Mouse (Mus musculus): ENCODE results near the gene Gucy2d. TPM values are rescaled to one million over a fixed set of nuclear protein-coding genes. Genes with fewer than 3 reads are reported as not detected.

Gene Gucy2d
- polyA plus RNA-seq (2015; fragmentation: Nextera tagmentation; extraction: Ambion mirVana): 0.09 TPM in 1 of 2 replicates, not detected in the other

- ATAC-seq (replicated peaks): no peak
- Histone ChIP-seq H3K27ac (no peak within 1 kb of the TSS), H3K4me1 (no peaks in the 10 kb centered on the region), H3K9me3 (no peaks in the 10 kb centered on the region), H3K4me2 (no peak within 1 kb of the TSS), H3K27me3 (replicated peaks) (no peaks in the 10 kb centered on the region), H3K9ac (no peak within 1 kb of the TSS), H3K4me3 (no peak within 1 kb of the TSS), H3K36me3 (replicated peaks) (no peaks in the 10 kb centered on the region)
- WGBS: 45% methylated on average over 10 of the region's 10 CpGs
Measured at GRCm38 (mm10) chr7:98439956-98440466, at the start of gene Gucy2d. Gene Gucy2d (plus strand): TSS chr7:98440416.

GRCm38 (mm10) chr7:98390486-98390885, 49.7 kb upstream of the Gucy2d start:
- H3K27ac ChIP-seq: no peak overlapping the region
- WGBS: 66% methylated on average over 2 of the region's 2 CpGs
- no peak overlapping the region for H3K4me3 ChIP-seq
- H3K9ac ChIP-seq: no peak overlapping the region
- no peak overlapping the region for H3K4me2 ChIP-seq
- no peaks in the 10 kb centered on the region for H3K36me3 ChIP-seq (replicated peaks)
- no peaks in the 10 kb centered on the region for H3K9me3 ChIP-seq
- H3K4me1 ChIP-seq: peaks cover 9% of the 10 kb centered on the region
- no peaks in the 10 kb centered on the region for H3K27me3 ChIP-seq (replicated peaks)
- no peak for ATAC-seq (replicated peaks)

- no peak for ATAC-seq (replicated peaks)
- Histone ChIP-seq H3K9me3 (no peaks in the 10 kb centered on the region), H3K4me2 (no peak overlapping the region), H3K27me3 (replicated peaks) (no peaks in the 10 kb centered on the region), H3K4me1 (peaks cover 9% of the 10 kb centered on the region), H3K4me3 (no peak overlapping the region), H3K36me3 (replicated peaks) (no peaks in the 10 kb centered on the region), H3K9ac (no peak overlapping the region), H3K27ac (no peak overlapping the region)
- 82% methylated on average over 7 of the region's 7 CpGs for WGBS
Measured at GRCm38 (mm10) chr7:98391351-98391936, 48.8 kb upstream of the Gucy2d start.

GRCm38 (mm10) chr7:98392466-98393201, 47.6 kb upstream of the Gucy2d start:
- Histone ChIP-seq H3K36me3 (replicated peaks) (no peaks in the 10 kb centered on the region), H3K4me3 (no peak overlapping the region), H3K9me3 (no peaks in the 10 kb centered on the region), H3K9ac (no peak overlapping the region), H3K4me2 (no peak overlapping the region), H3K4me1 (peaks cover 9% of the 10 kb centered on the region), H3K27me3 (replicated peaks) (no peaks in the 10 kb centered on the region), H3K27ac (no peak overlapping the region)
- 81% methylated on average over 8 of the region's 8 CpGs for WGBS
- ATAC-seq (replicated peaks): no peak

GRCm38 (mm10) chr7:98402582-98403574, 37.3 kb upstream of the Gucy2d start:
- WGBS: 49% methylated on average over 15 of the region's 15 CpGs
- no peaks in the 10 kb centered on the region for H3K36me3 ChIP-seq (replicated peaks)

GRCm38 (mm10) chr7:98403996-98404395, 36.2 kb upstream of the Gucy2d start:
- no peak overlapping the region for H3K9ac ChIP-seq
- no peaks in the 10 kb centered on the region for H3K9me3 ChIP-seq
- WGBS: 63% methylated on average over 4 of the region's 4 CpGs
- H3K27ac ChIP-seq: peak overlapping the region; percentile 22; the same call in 1 of the 2 replicates
- H3K36me3 ChIP-seq (replicated peaks): no peaks in the 10 kb centered on the region
- peak; percentile 33; the same call in 1 of the 2 replicates for ATAC-seq (replicated peaks)
- no peak overlapping the region for H3K4me2 ChIP-seq
- H3K4me1 ChIP-seq: 0 out of 2 replicates have a peak, but pooled peaks cover 2% of the 10 kb centered on the region
- H3K27me3 ChIP-seq (replicated peaks): no peaks in the 10 kb centered on the region
- no peak overlapping the region for H3K4me3 ChIP-seq

More at GRCm38 (mm10) chr7:98402582-98403574, 37.3 kb upstream of the Gucy2d start:
- Histone ChIP-seq H3K27me3 (replicated peaks) (no peaks in the 10 kb centered on the region), H3K9ac (no peak overlapping the region), H3K27ac (no peak overlapping the region), H3K9me3 (no peaks in the 10 kb centered on the region), H3K4me3 (no peak overlapping the region), H3K4me1 (0 out of 2 replicates have a peak, but pooled peaks cover 2% of the 10 kb centered on the region), H3K4me2 (no peak overlapping the region)
- no peak for ATAC-seq (replicated peaks)

- no peak overlapping the region for H3K4me2 ChIP-seq
- 0 out of 2 replicates have a peak, but pooled peaks cover 2% of the 10 kb centered on the region for H3K4me1 ChIP-seq
- H3K9me3 ChIP-seq: no peaks in the 10 kb centered on the region
- H3K27me3 ChIP-seq (replicated peaks): no peaks in the 10 kb centered on the region
- H3K4me3 ChIP-seq: no peak overlapping the region
- no peak overlapping the region for H3K27ac ChIP-seq
- H3K9ac ChIP-seq: no peak overlapping the region
- ATAC-seq (replicated peaks): no peak
- 86% methylated on average over 5 of the region's 5 CpGs for WGBS
- H3K36me3 ChIP-seq (replicated peaks): no peaks in the 10 kb centered on the region
Measured at GRCm38 (mm10) chr7:98407615-98408014, 32.6 kb upstream of the Gucy2d start.

GRCm38 (mm10) chr7:98413115-98413514, 27.1 kb upstream of the Gucy2d start:
- Histone ChIP-seq H3K27me3 (replicated peaks) (no peaks in the 10 kb centered on the region), H3K36me3 (replicated peaks) (no peaks in the 10 kb centered on the region), H3K4me3 (no peak overlapping the region), H3K4me1 (no peaks in the 10 kb centered on the region), H3K27ac (no peak overlapping the region), H3K9ac (no peak overlapping the region), H3K9me3 (no peaks in the 10 kb centered on the region), H3K4me2 (no peak overlapping the region)
- 89% methylated on average over 4 of the region's 4 CpGs for WGBS
- no peak for ATAC-seq (replicated peaks)

GRCm38 (mm10) chr7:98415550-98415949, 24.7 kb upstream of the Gucy2d start:
- Histone ChIP-seq H3K9me3 (no peaks in the 10 kb centered on the region), H3K27ac (no peak overlapping the region), H3K4me2 (no peak overlapping the region), H3K4me1 (no peaks in the 10 kb centered on the region), H3K4me3 (no peak overlapping the region), H3K9ac (no peak overlapping the region), H3K36me3 (replicated peaks) (no peaks in the 10 kb centered on the region), H3K27me3 (replicated peaks) (no peaks in the 10 kb centered on the region)
- WGBS: 75% methylated on average over 3 of the region's 3 CpGs
- no peak for ATAC-seq (replicated peaks)

GRCm38 (mm10) chr7:98416020-98416419, 24.2 kb upstream of the Gucy2d start:
- Histone ChIP-seq H3K4me1 (no peaks in the 10 kb centered on the region), H3K9me3 (no peaks in the 10 kb centered on the region), H3K4me3 (no peak overlapping the region), H3K27ac (no peak overlapping the region), H3K27me3 (replicated peaks) (no peaks in the 10 kb centered on the region), H3K36me3 (replicated peaks) (no peaks in the 10 kb centered on the region), H3K4me2 (no peak overlapping the region), H3K9ac (no peak overlapping the region)
- 77% methylated on average over 4 of the region's 4 CpGs for WGBS
- ATAC-seq (replicated peaks): no peak

- H3K4me1 ChIP-seq: no peaks in the 10 kb centered on the region
- no peak overlapping the region for H3K9ac ChIP-seq
- H3K27ac ChIP-seq: no peak overlapping the region
- no peak overlapping the region for H3K4me2 ChIP-seq
- no peaks in the 10 kb centered on the region for H3K9me3 ChIP-seq
- H3K27me3 ChIP-seq (replicated peaks): no peaks in the 10 kb centered on the region
- WGBS: 74% methylated on average over 17 of the region's 17 CpGs
- no peak for ATAC-seq (replicated peaks)
- H3K36me3 ChIP-seq (replicated peaks): no peaks in the 10 kb centered on the region
- no peak overlapping the region for H3K4me3 ChIP-seq
Measured at GRCm38 (mm10) chr7:98418031-98418805, 22.0 kb upstream of the Gucy2d start.
